Mouse (Mus musculus): ENCODE measurements around the gene Birc6. TPM values are rescaled to one million over a fixed set of nuclear protein-coding genes. Genes with fewer than 3 reads are reported as not detected.

Birc6 gene
- polyA plus RNA-seq (2012; rRNA removed) = 92.3 and 96.5 TPM in 2 replicates

GRCm38 (mm10) chr17:74527729-74528607 lies at the start of gene Birc6:
Gene Birc6, plus strand, starts transcription at chr17:74528295.

DNA sequence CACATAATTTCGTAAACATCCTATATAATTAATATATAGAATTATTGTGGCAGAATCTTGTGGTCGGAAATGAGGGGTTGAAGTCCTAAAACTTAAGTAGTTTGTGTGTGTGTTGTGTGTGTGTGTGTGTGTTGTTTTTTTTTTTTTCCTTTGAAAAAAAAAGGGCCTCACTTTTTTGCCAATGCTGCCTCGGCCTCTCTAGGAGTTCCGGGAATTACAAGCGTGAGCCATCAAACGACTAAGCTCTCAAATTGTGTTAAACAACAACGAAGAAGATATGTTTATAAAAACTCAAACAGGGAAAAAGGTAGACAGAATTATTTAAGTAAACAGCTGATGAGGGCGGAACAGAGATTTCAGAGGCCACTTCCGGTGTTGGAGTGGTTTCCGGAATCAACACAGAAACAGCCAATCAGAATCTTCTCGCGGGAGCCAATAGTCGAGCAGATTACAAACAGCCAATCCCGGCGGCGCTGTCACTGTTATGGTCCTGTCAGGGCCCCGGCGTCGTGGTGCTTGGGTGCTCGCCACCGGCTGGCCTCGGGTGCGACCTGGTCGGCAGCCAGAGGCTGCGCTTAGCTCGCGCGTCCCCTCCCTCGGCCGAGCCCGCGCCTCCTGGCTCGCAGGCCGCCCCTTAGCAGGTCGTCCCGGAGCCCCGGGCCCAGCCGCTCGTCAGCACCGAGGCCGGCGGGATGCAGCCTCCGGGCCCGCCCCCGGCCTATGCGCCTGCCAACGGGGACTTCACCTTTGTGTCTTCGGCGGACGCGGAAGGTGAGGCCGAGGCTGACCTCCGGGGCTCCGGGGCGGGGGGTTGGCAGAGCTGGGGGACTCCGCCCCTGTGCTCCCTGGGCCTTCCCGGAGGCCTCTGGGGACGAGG lies 38.8 kb upstream of the Birc6 start, which contains the start of gene Yipf4:
Yipf4 (plus strand) TSS at position 470 of the 877 bp plus-strand sequence.

DNA sequence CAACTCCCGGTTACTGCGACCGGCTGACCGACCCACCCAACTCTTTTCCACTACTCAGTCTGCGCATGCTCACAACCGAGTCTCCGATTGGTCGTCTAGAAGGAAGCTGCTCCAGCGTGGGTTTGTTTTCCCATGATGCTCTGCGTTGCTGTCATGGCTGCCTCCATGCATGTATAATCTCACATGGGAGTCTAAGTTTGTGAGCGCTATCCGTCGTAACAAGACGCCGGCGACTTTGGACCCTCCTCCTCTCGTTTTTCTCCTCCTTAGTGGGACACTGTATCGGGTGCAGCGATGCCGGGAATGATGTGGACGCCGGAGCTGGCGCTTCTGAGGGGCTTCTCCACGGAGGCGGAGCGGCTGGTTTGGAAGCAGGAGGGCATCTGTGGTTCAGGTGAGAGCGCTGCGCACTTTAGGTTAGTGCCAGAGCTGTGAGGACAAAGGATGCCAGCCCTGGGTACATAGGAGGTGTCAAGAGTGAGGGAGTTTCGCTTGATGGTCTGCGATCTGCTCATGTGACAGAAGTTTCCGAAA lies 189.6 kb downstream of the Birc6 start, which contains the start of gene Ttc27:
Ttc27 (plus strand) TSS at position 115 of the 534 bp plus-strand sequence.

Other genes with a start within 250 kb of the Birc6 start
- 75.2 and 86.6 TPM in 2 replicates for gene Memo1, start 232.8 kb upstream of the Birc6 start, polyA plus RNA-seq (2012; rRNA removed)
- gene Dpy30, start 204.4 kb upstream of the Birc6 start, polyA plus RNA-seq (2012; rRNA removed) = 143 and 164 TPM in 2 replicates
- 54.1 and 63.6 TPM in 2 replicates for gene Spast, start 189.3 kb upstream of the Birc6 start, polyA plus RNA-seq (2012; rRNA removed)
- gene Slc30a6, start 132.7 kb upstream of the Birc6 start, polyA plus RNA-seq (2012; rRNA removed) = 32.0 and 33.7 TPM in 2 replicates
- gene Nlrc4, start 69.2 kb upstream of the Birc6 start, polyA plus RNA-seq (2012; rRNA removed) = 0.07 and 0.13 TPM in 2 replicates
- 26.4 and 28.9 TPM in 2 replicates for gene Yipf4, start 38.8 kb upstream of the Birc6 start, polyA plus RNA-seq (2012; rRNA removed)
- gene Ttc27, start 189.4 kb downstream of the Birc6 start, polyA plus RNA-seq (2012; rRNA removed) = 14.8 and 16.2 TPM in 2 replicates

Data from central nervous system, embryonic 14 days (tissue).